Mouse (Mus musculus) gonadal fat pad, adult 2 months (tissue): ENCODE data around the gene Cenpb. TPM values are rescaled to one million over a fixed set of nuclear protein-coding genes. Genes with fewer than 3 reads are reported as not detected.

Experiments
- DNase-seq: peaks from one replicate; pipeline ENCODE4 v3.0.0-alpha.2; 2012; ENCODE audit warnings: low read depth
- polyA plus RNA-seq: library from polyadenylated mRNA; depleted of rRNA; stranded (reverse); fragments of >200 nt; gene quantifications from 2 replicates; pipeline ENCODE4 v1.2.3, GENCODE M21; 2012; rRNA removed

Cenpb gene
- polyA plus RNA-seq, 1 experiment, result 75.4 TPM

DNA sequence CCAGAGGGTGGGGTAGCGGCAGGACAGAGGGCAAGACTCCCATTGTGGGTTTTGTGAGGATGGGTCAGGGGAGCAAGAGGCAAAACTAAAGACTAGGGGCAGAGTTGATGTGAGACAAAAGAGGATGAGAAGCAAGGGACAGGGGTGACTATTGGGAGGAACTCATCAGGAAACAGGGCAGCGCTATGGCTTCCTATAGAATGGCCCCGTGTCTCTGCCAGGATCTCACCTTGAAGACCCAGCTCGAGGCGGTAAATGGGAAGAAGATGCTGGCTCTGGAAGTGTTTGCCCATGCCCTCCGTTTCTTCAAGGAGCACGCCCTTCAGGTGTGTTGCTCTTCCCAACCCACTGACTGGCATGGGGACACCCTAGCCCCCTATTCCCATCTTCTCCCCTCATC, 41.1 kb downstream of the Cenpb start:
- DNase-seq, result no peak

DNA sequence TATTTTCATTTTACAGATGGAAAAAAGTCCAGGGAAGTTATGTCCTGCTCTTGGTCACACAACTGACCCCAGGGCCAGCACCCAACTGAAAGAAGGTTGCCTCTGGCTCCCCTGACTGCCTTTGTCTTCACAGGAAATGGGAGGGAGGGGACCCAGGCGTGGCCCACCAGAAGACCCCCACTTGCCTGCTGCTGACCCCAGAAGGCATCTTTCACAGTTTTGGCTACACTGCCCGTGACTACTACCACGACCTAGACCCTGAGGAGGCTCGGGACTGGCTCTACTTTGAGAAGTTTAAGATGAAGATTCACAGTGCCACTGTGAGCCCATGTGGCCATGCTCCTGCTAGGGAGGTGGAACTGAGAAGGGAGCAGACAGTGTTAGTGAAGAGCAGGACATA, 41.6 kb downstream of the Cenpb start:
- DNase-seq, result no peak

DNA sequence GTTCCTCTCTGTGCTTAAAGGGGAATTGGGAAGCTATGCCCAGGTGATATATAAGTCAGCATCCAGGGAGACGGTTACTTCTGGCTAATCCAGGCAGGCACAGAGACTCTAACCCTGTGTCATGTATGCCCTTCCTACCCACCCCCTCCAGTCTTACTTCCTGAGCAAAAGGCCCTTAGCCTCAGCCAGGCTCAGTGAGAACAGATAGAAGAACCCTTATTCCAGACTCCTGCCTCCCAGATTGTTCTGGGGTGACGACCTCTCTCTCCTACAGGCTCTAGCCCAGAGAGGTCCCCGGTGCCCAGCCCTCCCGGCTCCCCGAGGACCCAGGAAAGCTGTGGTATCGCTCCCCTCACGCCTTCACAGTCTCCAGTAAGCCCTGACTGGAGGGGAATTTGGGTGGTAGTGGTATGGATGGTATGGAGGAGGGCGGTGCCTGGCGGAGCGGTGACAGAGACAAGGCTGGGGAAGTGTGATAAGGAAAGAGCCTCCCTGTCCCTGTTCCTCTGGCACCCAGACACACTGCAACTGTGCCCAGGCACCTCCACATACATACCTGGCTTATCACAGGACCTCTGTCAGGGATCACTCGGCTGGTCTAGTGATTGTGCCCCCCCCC, 44.2 kb downstream of the Cenpb start:
- no peak for DNase-seq

DNA sequence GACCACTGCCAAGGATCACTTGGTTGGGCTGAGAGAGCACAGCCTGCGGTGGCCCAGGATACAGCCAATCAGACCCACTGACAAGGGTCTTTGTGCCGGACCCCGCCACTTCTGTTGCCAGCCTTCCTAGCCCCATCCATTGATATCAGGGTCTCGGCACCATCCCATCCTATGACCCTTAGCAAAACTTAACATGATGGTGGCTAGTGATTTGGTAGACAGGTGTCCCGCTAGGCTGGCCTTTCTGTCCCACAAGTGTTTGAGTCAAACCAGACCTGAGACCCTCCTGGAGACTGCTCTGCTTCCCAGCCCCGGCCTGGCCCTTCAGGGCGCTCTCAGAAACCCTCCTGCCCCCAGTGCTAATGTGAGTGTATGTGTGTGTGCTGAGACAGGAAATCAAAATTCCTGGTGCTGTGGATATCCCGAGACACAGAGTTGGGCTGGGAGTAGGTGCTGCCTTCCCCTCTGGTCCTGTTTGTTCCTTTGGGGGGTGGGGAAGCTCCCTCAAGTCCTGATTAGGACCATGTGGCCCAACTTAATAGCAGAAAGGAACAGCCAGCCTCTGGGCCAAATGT, 45.0 kb downstream of the Cenpb start:
- no peak for DNase-seq

DNA sequence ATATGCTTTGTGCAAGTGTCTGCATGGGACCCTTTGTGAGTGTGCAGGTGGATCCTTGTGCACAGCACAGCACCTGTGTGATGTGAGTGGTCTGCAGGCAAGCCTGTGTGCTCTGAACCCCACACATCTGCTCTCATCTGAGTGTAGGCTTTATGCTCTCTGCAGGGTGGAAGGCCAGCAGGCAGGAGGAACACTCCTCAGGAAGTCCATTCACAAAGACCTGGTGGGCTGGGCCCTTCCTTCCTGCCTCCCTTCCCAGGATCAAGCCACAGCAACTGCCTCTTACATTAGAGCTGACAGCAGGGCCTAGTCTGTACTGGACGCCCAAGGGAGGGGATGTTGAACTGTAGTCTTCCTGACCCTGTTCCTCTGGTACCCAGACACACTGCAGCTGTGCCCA, 45.5 kb downstream of the Cenpb start:
- DNase-seq, result no peak

DNA sequence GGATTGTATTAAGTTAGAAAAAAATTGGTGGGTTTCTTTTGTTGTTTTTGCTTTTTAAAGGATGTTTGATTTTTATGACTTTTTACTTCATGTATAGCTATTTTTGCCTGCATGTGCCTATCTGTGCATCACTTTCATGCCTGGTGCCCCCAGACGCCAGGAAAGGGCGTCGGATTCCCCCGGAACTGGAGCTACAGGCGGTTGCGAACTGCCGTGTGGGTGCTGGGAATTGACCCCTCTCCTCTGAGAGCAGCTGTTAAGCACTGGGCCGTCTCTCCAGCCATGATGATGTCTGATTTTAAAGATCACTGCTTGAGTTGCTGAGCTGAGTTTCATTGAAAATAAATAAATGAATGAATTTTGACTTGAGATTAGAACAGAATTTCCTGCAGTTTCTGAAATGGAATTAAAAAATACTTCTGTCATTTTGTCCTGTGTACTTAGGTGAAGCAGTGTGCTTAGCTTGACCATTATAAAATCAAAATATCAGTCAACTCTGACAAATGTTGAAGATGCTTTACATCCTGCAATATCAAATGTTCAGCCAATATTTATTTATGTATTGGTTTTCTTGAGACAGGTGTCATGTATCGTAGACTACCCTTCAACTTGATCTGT, 46.8 kb downstream of the Cenpb start, which contains the start of gene Gm11037:
Gm11037 (plus strand) TSS at position 568 of the 618 bp plus-strand sequence.
- no peak for DNase-seq

DNA sequence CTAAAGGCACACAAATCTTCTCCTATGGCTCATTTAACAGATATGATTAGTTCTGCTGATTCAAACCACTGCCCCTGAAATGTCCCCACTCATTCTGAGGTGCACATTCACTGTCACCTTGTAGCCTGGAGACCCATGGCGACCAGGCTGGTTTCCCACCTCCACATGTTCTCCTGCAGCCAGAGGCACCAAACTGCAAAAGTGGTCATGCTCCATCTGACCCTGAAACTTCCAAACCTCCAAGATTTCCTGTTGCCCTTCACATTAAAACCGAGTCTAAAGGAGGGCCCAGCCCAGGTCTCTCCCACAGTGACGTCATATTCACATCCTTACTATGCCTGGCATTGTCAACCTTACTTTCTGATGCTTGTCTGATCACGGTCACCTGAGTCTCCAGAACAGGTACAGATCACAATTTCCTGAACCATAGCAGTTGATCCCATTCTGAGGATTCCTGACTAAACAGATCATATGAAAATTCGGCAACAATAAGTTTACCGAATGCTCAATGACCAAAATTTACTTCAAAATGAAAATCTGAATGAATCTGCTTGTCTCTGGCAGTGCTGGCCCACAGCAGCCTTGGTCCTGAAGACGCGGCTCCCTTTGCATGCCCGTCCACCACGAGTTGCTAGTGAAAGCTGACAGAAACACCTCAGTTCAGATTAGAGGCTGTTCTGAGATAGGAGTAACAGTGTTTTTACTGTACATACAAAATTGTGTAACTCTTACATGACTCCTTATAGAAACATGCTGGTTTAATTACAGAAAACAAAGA, 47.6 kb downstream of the Cenpb start:
- no peak for DNase-seq

DNA sequence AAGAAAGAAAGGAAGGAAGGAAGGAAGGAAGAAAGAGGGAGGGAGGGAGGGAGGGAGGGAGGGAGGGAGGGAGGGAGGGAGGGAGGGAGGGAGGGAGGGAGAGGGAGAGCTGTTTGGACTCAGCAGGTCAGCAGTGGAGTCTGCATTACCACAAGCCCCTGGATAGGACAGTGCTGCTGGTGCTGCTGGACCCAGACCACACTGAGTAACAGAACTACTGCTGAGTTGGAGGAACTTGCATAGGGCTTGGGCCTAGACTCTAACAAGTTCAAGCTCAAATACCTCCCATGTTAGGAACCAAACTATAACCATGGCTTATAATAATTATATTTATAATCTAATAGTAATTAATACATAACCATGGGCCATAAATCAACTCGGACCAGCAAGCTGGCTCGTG, 49.0 kb downstream of the Cenpb start:
- no peak for DNase-seq

DNA sequence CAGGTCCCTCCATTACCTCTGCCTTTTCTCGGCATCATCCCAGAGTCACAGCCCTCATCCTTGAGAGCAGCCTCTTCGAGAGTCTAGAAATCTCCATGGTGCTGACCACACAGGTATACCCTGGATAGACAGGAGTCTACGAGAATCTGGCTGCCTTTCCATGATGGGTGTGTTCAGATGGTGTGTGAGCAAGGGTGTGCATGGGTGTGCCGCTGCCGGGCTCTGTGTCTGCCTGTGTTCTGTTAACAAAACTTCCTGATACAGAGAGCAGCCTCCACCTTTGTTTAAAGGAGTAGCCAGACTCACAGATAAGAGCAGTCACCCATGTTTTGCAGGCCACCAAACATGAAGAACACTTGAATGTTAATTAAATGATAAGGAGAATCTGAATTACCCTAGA, 50.0 kb downstream of the Cenpb start:
- DNase-seq, result no peak

DNA sequence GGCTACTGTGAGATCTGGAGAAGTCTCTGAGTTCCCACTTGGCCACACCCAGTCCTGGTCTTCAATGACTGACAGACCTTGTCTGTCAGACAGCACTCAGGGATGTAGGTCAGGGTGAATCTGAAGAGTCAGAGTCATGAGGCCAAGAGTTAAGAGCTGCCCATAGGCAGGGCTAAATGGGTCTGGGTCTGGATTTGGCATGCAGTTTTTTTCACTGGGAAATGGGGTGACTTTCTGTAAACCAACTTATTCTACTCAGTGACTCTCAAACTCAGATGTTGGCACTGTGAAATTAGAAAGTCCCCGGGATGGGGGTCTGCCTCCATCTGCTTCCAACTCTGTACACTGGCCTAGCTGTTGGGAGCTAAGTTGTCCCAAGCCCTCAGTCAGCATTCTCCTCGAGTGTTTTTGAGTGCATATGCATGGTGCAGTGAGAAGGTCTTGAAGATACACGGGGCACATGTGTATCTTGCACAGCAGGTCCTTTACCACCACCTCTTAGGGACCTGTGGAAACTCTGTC, 51.2 kb downstream of the Cenpb start:
- no peak for DNase-seq

DNA sequence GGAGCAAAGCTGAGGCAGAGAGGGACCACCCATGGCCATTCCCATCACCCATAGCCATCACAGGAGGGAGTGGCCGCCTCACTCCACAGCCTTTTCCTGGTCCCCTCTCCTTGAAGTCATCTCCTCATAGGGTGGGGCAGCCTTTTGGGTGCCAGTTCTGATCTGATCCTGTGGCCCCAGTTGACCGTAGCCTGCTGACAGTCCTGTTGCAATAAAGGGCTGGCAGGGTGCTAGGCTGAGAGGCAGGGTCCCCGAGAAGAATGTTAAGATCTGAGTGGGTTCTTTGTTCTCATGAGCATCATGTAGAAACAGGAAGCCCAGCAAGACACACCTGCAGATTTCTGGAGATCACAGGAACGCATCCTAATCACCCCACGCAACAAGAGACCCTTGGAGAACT, 51.7 kb downstream of the Cenpb start:
- no peak for DNase-seq

DNA sequence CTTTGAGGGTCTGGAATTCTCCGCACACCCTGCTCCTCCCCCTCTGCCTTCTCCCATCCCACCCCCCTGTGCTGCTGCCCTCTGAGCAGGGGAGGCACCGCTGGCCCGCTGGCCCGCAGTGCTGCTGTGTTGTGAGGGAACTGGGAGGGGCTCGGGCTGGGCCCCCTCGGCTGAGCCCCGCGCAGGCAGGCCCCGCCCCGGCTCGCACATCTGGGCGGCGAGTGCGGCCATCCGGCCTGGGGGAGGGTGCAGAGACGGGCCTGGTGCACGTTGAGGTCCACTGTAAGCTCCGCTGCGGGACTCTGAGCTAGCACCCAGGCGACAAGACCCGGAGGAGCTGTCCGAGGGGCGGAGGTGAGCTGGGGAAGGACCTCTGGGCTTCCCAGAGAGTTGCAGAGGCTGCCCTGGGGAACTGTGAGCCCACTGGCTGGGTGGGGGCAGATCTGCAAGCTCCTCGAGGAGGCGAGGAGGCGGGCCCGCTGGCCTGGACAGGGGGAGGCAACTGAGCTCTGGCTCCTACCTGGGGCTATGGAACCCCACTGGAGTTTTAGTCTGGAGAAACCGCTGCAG, 52.6 kb downstream of the Cenpb start, which contains the start of gene Hspa12b:
Hspa12b (plus strand) TSS at position 120 of the 570 bp plus-strand sequence.
- DNase-seq, result no peak

DNA sequence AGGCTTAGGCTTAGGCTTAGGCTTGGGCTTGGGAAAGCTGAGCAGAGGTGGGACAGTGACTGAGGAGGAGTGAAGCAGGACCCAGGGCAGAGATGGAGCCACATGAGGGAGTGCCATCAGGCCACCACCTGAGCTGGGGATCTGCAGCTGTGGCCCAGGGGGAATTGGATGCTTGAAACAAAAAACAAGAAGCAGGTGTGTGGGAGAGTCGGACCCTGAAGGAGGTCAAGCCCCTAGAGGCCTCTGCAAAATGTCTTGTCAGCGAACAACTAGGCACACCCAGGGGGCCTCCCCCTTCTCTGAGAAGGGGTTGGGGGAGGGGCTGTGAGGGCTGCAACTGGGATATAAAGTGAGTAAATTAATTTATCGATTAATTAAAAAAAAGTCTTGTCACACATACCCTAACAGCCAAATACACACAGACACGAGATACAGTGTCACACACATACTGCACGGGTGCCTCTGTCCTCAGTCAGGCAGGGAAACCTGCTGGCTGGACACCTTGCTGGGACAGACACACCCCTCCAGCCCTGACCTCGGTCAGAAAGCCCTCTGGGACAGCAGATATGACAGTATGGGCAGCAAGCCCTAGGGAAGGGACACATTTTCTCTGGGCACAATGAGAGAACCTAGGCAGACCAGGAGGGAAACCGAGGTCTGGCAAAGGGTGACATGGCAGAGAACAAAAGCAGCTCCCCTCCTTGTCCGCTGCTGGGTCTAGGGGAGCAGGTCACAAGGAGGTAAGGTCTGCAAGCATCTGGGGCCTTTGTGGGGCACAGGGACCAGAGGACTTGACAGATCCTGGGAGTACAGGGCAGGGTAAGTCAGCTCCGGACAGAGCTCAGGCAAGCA, 53.7 kb downstream of the Cenpb start:
- DNase-seq, result no peak

Other genes with a start within 250 kb of the Cenpb start
- gene Gfra4, start 137.0 kb downstream of the Cenpb start, polyA plus RNA-seq, result 30.3 and 35.7 TPM in 2 replicates
- 20.6 and 25.6 TPM in 2 replicates for gene Adam33, start 116.3 kb downstream of the Cenpb start, polyA plus RNA-seq
- 12.7 and 16.5 TPM in 2 replicates for gene Siglec1, start 93.3 kb downstream of the Cenpb start, polyA plus RNA-seq
- 21.7 and 30.8 TPM in 2 replicates for gene Hspa12b, start 52.8 kb downstream of the Cenpb start, polyA plus RNA-seq
- not detected in 2 replicates for gene Gm11037, start 46.6 kb downstream of the Cenpb start, polyA plus RNA-seq
- gene 1700037H04Rik, start 20.0 kb downstream of the Cenpb start, polyA plus RNA-seq, result 117 and 168 TPM in 2 replicates
- gene Cdc25b, start 6.9 kb upstream of the Cenpb start, polyA plus RNA-seq, result 12.7 and 14.4 TPM in 2 replicates
- gene Spef1, start 7.2 kb upstream of the Cenpb start, polyA plus RNA-seq, result 4.3 and 4.8 TPM in 2 replicates
- gene Ap5s1, start 27.0 kb upstream of the Cenpb start, polyA plus RNA-seq, result 51.1 and 54.9 TPM in 2 replicates
- gene Mavs, start 54.0 kb upstream of the Cenpb start, polyA plus RNA-seq, result 59.9 and 76.7 TPM in 2 replicates
- 15.7 and 18.0 TPM in 2 replicates for gene Pank2, start 82.4 kb upstream of the Cenpb start, polyA plus RNA-seq
- 8.3 and 8.5 TPM in 2 replicates for gene Rnf24, start 172.8 kb upstream of the Cenpb start, polyA plus RNA-seq